ENCODE assay signal across 10 mouse cellular contexts in genomic region chr9:15003676-15004297, GRCm38 (mm10). TPM values are rescaled to one million over a fixed set of nuclear protein-coding genes. Genes with fewer than 3 reads are reported as not detected.
A peak's percentile ranks its signal among the peaks of the same experiment; 100 is the strongest.
DNase-seq lines count a peak whose midpoint lies in the region; ATAC-seq and TF ChIP-seq lines count a peak whose summit lies in the region.
"Had no signal": no experiment of that assay in that cellular context is flagged by ENCODE, and none has a peak within 500 bp of the region (broad histone marks: within the 10 kb centered on the region; RNA-seq: fewer than 3 reads in every experiment).

No protein-coding gene starts in this region.

- intact Hi-C loops in gastrocnemius, adult 2 months (cut with DNase I) = no loop called here

- H3K4me1 ChIP-seq in heart, embryonic 11.5 days (ENCODE audit: control insufficient read depth, insufficient read depth, low read length) = peaks cover 3% of the 10 kb centered on the region; the same call in 1 of the 2 replicates
- 0 out of 2 replicates have a peak, but pooled peaks cover 11% of the 10 kb centered on the region for H3K4me1 ChIP-seq in embryonic facial prominence, embryonic 15.5 days
- H3K4me1 ChIP-seq in kidney, embryonic 15.5 days = 0 out of 2 replicates have a peak, but pooled peaks cover 6% of the 10 kb centered on the region

- WGBS in heart, embryonic 11.5 days (ENCODE audit: insufficient replicate concordance) = 53% methylated on average over 10 of the region's 10 CpGs
- 30% methylated on average over 10 of the region's 10 CpGs for WGBS in embryonic facial prominence, embryonic 15.5 days
- 41% methylated on average over 10 of the region's 10 CpGs for WGBS in kidney, embryonic 15.5 days

- DNase-seq in heart, postnatal 4 days = no peak
- peak; percentile 66 for DNase-seq in adrenal gland, adult 2 months
- peak; percentile 51 for DNase-seq in mesoderm, embryonic 11.5 days (ENCODE audit: low read depth, low spot score)
- no peak for DNase-seq in gastrocnemius, adult 2 months
- DNase-seq in adipocyte (ENCODE audit: low spot score) = no peak
- DNase-seq: kidney, adult 11 months; lung, postnatal 14 days had no signal

- no peaks in the 10 kb centered on the region for H3K9me3 ChIP-seq in heart, embryonic 11.5 days (replicated peaks; ENCODE audit: control insufficient read depth, low read length)
- H3K9me3 ChIP-seq in embryonic facial prominence, embryonic 15.5 days (replicated peaks) = no peaks in the 10 kb centered on the region
- no peaks in the 10 kb centered on the region for H3K9me3 ChIP-seq in kidney, embryonic 15.5 days (replicated peaks)

- H3K27me3 ChIP-seq in heart, embryonic 11.5 days (ENCODE audit: control insufficient read depth, insufficient read depth, low read length) = no peaks in the 10 kb centered on the region
- no peaks in the 10 kb centered on the region for H3K27me3 ChIP-seq in embryonic facial prominence, embryonic 15.5 days
- H3K27me3 ChIP-seq in kidney, embryonic 15.5 days = no peaks in the 10 kb centered on the region

- TF ChIP-seq CTCF in gastrocnemius, adult 2 months (IDR thresholded peaks at IDR 0.05) = no peak

- no peak for ATAC-seq in heart, embryonic 11.5 days (replicated peaks; ENCODE audit: insufficient number of reproducible peaks, low FRiP score, low TSS enrichment)
- ATAC-seq in embryonic facial prominence, embryonic 15.5 days (ENCODE audit: insufficient number of reproducible peaks, low FRiP score, low TSS enrichment, low read depth) = peak; percentile 44; the same call in 1 of the 2 replicates
- no peak for ATAC-seq in kidney, embryonic 15.5 days (replicated peaks; ENCODE audit: low FRiP score)

- H3K4me3 ChIP-seq in heart, embryonic 11.5 days (ENCODE audit: low read depth, low read length) = no peak overlapping the region
- peak overlapping the region; percentile 3; the same call in 1 of the 2 replicates for H3K4me3 ChIP-seq in embryonic facial prominence, embryonic 15.5 days (replicated peaks)
- no peak overlapping the region for H3K4me3 ChIP-seq in kidney, embryonic 15.5 days (replicated peaks)
- H3K4me3 ChIP-seq in gastrocnemius, adult 2 months = no peak overlapping the region

- H3K27ac ChIP-seq in heart, embryonic 11.5 days (ENCODE audit: low read depth, low read length) = no peak overlapping the region
- peak overlapping the region; percentile 52 for H3K27ac ChIP-seq in embryonic facial prominence, embryonic 15.5 days (replicated peaks)
- H3K27ac ChIP-seq in kidney, embryonic 15.5 days = no peak overlapping the region
- H3K27ac ChIP-seq in gastrocnemius, adult 2 months = no peak overlapping the region

- H3K36me3 ChIP-seq in heart, embryonic 11.5 days (ENCODE audit: control insufficient read depth, insufficient read depth, low read length) = peaks cover 6% of the 10 kb centered on the region; the same call in 1 of the 2 replicates
- peaks cover 22% of the 10 kb centered on the region; the same call in 1 of the 2 replicates for H3K36me3 ChIP-seq in embryonic facial prominence, embryonic 15.5 days
- H3K36me3 ChIP-seq in kidney, embryonic 15.5 days = peaks cover 33% of the 10 kb centered on the region

- H3K9ac ChIP-seq in heart, embryonic 11.5 days (ENCODE audit: low read depth, low read length) = no peak overlapping the region
- no peak overlapping the region for H3K9ac ChIP-seq in embryonic facial prominence, embryonic 15.5 days
- no peak overlapping the region for H3K9ac ChIP-seq in kidney, embryonic 15.5 days

- H3K4me2 ChIP-seq in heart, embryonic 11.5 days = peak overlapping the region; percentile 19; the same call in 1 of the 2 replicates
- H3K4me2 ChIP-seq in embryonic facial prominence, embryonic 15.5 days (replicated peaks) = peak overlapping the region; percentile 32; the same call in 1 of the 2 replicates
- no peak overlapping the region for H3K4me2 ChIP-seq in kidney, embryonic 15.5 days

RNA-seq across cellular contexts. Expression of gene Panx1, which starts 41.5 kb away (rescaled TPM):
- 30.1 and 30.4 TPM in 2 replicates for polyA plus RNA-seq in heart, embryonic 11.5 days (2014; fragmentation: Nextera tagmentation; extraction: Ambion mirVana)
- 10 to 100 TPM; 14.7 to 15.0 TPM for total RNA-seq in heart, postnatal 4 days (2021)
- 10 to 100 TPM in 1 of 2 experiments, 1 to 10 TPM in 1; 7.1 to 10.1 TPM for total RNA-seq in adrenal gland, adult 2 months (2021)
- polyA plus RNA-seq in adrenal gland, adult 2 months (2012; rRNA removed) = 21.1 and 27.5 TPM in 2 replicates
- polyA plus RNA-seq in embryonic facial prominence, embryonic 15.5 days (2015; fragmentation: Nextera tagmentation; extraction: Ambion mirVana) = 43.4 and 45.7 TPM in 2 replicates
- polyA plus RNA-seq in kidney, embryonic 15.5 days (2015; fragmentation: Nextera tagmentation; extraction: Ambion mirVana) = 45.7 and 48.0 TPM in 2 replicates
- total RNA-seq in gastrocnemius, adult 2 months (2021) = 10 to 100 TPM; 21.2 to 31.0 TPM

Comparison
In these comparisons a context has a peak if more than half of its experiments do, and no peak if none do; other contexts are left out.
1. DNase-seq: peak in adrenal gland, adult 2 months (single experiment) and mesoderm, embryonic 11.5 days (single experiment); none in heart, postnatal 4 days (single experiment), gastrocnemius, adult 2 months (single experiment) and adipocyte (single experiment).